Mouse (Mus musculus) cerebellum, postnatal 14 days (tissue): ENCODE measurements at regions not wholly inside any gene's neighbourhood (a gene's known extent, or its start where the extent isn't known, plus 50 kb on each side); places are given as distances from the start of the nearest gene placed in this dataset.
A peak's percentile ranks its signal among the peaks of the same experiment; 100 is the strongest.

Source experiments
- DNase-seq, 2 experiments: peaks; one replicate each; pipeline ENCODE4 v3.0.0; 2021; ENCODE audit warnings: mixed read lengths in 2 of 2

GRCm38 (mm10) chr12:106426631-106427030, 416.6 kb downstream of the Vrk1 start:
- DNase-seq, result no peak

- no peak for DNase-seq
These were observed 420.0 kb downstream of the Vrk1 start for GRCm38 (mm10) chr12:106429991-106430390.

- DNase-seq, result no peak
These were observed 435.1 kb downstream of the Vrk1 start for GRCm38 (mm10) chr12:106445151-106445550.

GRCm38 (mm10) chr12:106445976-106446375, 435.9 kb downstream of the Vrk1 start:
- no peak for DNase-seq

GRCm38 (mm10) chr12:106446876-106447532, 437.0 kb downstream of the Vrk1 start:
- DNase-seq, result no peak

- no peak for DNase-seq
These were observed 438.5 kb downstream of the Vrk1 start for GRCm38 (mm10) chr12:106448551-106448950.

GRCm38 (mm10) chr12:106453491-106453890, 443.5 kb downstream of the Vrk1 start:
- DNase-seq, result no peak

- DNase-seq, result no peak
These were observed 448.2 kb downstream of the Vrk1 start for GRCm38 (mm10) chr12:106458215-106458614.

- no peak for DNase-seq
These were observed 450.6 kb downstream of the Vrk1 start for GRCm38 (mm10) chr12:106460650-106461049.

GRCm38 (mm10) chr12:106462281-106462680, 452.3 kb downstream of the Vrk1 start:
- DNase-seq, result no peak

GRCm38 (mm10) chr12:106464701-106465100, 454.7 kb downstream of the Vrk1 start:
- DNase-seq, result no peak

GRCm38 (mm10) chr12:106468173-106468860, 458.3 kb downstream of the Vrk1 start:
- no peak for DNase-seq

GRCm38 (mm10) chr12:106474501-106475165, 464.6 kb downstream of the Vrk1 start:
- DNase-seq, result peak; percentile 37 to 52

GRCm38 (mm10) chr12:106475486-106476050, 465.5 kb downstream of the Vrk1 start:
- DNase-seq, result no peak

- DNase-seq, result no peak
These were observed 467.1 kb downstream of the Vrk1 start for GRCm38 (mm10) chr12:106477040-106477665.

- DNase-seq, result no peak
These were observed 467.7 kb downstream of the Vrk1 start for GRCm38 (mm10) chr12:106477731-106478130.

GRCm38 (mm10) chr12:106478381-106478781, 468.4 kb downstream of the Vrk1 start:
- DNase-seq, result peak; percentile 38 to 42

- DNase-seq, result peak; percentile 15 to 46
These were observed 469.2 kb downstream of the Vrk1 start for GRCm38 (mm10) chr12:106479067-106479877.

GRCm38 (mm10) chr12:106479878-106480194, 469.8 kb downstream of the Vrk1 start:
- DNase-seq, result no peak

GRCm38 (mm10) chr12:106480281-106481060, 470.4 kb downstream of the Vrk1 start:
- DNase-seq, result no peak

GRCm38 (mm10) chr12:106501622-106502327, 491.7 kb downstream of the Vrk1 start:
- no peak for DNase-seq
